Mouse (Mus musculus) neural tube, embryonic 12.5 days (tissue): Measurements from ENCODE around the gene Mylk. TPM values are rescaled to one million over a fixed set of nuclear protein-coding genes. Genes with fewer than 3 reads are reported as not detected.

Experiments
- ATAC-seq: fragments of 200-750 bp; cut with Nextera tagmentation; 2 replicates; pipeline ENCODE4 v1.8.0; 2017; ENCODE audit warnings: low read depth, mild to moderate bottlenecking, moderate TSS enrichment, moderate library complexity; ENCODE audit not compliant: low FRiP score
- H3K27ac ChIP-seq: fragments of 300-500 bp; sonication (generic); 2 replicates; pipeline ENCODE4 v1.5.1; 2016
- H3K27me3 ChIP-seq: fragments of 300-500 bp; sonication (generic); replicated peaks from 2 replicates; pipeline ENCODE4 v1.6.1; 2016; ENCODE audit warnings: mild to moderate bottlenecking
- H3K36me3 ChIP-seq: fragments of 300-500 bp; sonication (generic); 2 replicates; pipeline ENCODE4 v1.6.1; 2016; ENCODE audit warnings: mild to moderate bottlenecking
- H3K4me1 ChIP-seq: fragments of 300-500 bp; sonication (generic); 2 replicates; pipeline ENCODE4 v1.6.1; 2016
- H3K4me2 ChIP-seq: fragments of 300-500 bp; sonication (generic); replicated peaks from 2 replicates; pipeline ENCODE4 v1.6.1; 2016; ENCODE audit warnings: mild to moderate bottlenecking
- H3K4me3 ChIP-seq: fragments of 300-500 bp; sonication (generic); 2 replicates; pipeline ENCODE4 v1.5.1; 2016
- H3K9ac ChIP-seq: fragments of 300-500 bp; sonication (generic); 2 replicates; pipeline ENCODE4 v1.6.1; 2016; ENCODE audit warnings: mild to moderate bottlenecking
- H3K9me3 ChIP-seq: fragments of 300-500 bp; sonication (generic); 2 replicates; pipeline ENCODE4 v1.6.1; 2016; ENCODE audit warnings: mild to moderate bottlenecking
- WGBS: fragments of 180-500 bp; shearing (Covaris S2); methylation state at CpG from one replicate; pipeline ENCODE4 v1.1.7; 2016; 5-methylcytosine and 5-hydroxymethylcytosine counted together
- polyA plus RNA-seq: library from polyadenylated mRNA; unstranded; fragments of >200 nt; fragmentation: Nextera tagmentation; extraction: Ambion mirVana; gene quantifications from 2 replicates; pipeline ENCODE4 v1.2.1, GENCODE M21; 2016

Gene Mylk
- polyA plus RNA-seq, 1 experiment from 2014 or later, result 5.1 TPM

DNA sequence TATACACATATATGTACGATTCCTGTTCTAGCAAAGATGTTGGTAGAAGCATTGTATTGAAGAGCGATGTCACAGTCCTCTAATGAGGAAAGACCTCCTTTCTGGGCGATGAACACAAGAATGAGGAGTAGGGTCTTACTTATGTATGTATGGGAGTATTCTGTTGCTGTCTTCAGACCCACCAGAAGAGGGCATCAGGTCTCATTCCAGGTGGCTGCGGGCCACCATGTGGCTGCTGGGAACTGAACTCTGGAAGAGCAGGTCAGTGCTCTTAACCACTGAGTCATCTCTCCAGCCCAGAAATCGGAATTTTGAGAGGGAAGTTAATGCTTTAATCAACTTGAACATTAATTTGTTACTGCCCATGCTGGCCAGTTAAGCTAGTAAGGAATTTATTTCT, 279.3 kb downstream of the Mylk start:
- ATAC-seq, result no peak
- H3K9ac ChIP-seq, result no peak overlapping the region
- no peak overlapping the region for H3K4me3 ChIP-seq
- H3K4me2 ChIP-seq, result no peak overlapping the region
- 87% methylated on average over 5 of the region's 5 CpGs for WGBS
- H3K27ac ChIP-seq, result no peak overlapping the region
- no peaks in the 10 kb centered on the region for H3K9me3 ChIP-seq
- H3K27me3 ChIP-seq, result 0 out of 2 replicates have a peak, but pooled peaks cover 3% of the 10 kb centered on the region
- H3K4me1 ChIP-seq, result 0 out of 2 replicates have a peak, but pooled peaks cover 2% of the 10 kb centered on the region
- H3K36me3 ChIP-seq, result peaks cover 3% of the 10 kb centered on the region

DNA sequence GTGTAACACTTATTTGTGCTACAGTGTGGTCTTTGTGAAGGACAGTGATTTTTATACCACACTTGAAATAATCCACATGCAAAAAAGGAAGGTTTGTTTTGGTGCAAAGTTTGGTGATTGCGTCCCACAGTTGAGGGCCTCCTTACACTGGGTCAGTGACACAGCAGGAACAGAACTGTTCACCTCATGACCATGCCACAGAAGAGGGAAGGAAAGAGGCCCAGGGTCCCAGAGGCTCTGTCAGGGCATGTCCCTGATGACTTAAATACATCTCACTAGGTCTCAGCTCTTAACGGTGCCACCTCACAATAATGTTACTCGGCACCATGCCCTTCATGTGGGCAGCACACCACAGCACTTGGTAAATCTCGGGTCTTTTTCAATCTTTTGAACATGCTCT, 280.3 kb downstream of the Mylk start:
- ATAC-seq, result no peak
- Histone ChIP-seq H3K4me1 (0 out of 2 replicates have a peak, but pooled peaks cover 2% of the 10 kb centered on the region), H3K9me3 (no peaks in the 10 kb centered on the region), H3K9ac (no peak overlapping the region), H3K36me3 (peaks cover 3% of the 10 kb centered on the region), H3K27ac (no peak overlapping the region), H3K4me3 (no peak overlapping the region), H3K4me2 (no peak overlapping the region), H3K27me3 (no peaks in the 10 kb centered on the region)
- 90% methylated on average over 4 of the region's 4 CpGs for WGBS

DNA sequence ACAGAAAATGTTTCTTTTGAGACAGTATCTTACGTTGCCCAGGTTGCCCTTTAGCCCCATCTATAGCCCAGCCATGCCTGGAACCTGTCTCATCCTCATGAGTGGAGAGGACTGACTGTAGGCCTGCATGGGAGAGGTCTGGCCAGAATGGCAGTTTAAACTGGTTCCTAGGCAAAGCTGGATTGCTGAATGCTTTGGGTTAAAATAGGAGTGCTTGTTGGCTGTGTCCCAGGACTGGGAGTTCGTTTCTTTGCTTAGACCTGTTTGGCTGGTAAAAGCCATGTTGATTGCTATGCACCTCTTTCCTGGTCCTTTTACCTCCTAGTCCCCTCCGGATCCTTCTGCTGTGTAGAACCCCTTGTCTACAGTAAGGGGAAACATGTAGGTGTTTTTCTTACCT, 288.2 kb downstream of the Mylk start:
- no peak for ATAC-seq
- whole genome bisulfite sequencing, result 92% methylated on average over 3 of the region's 3 CpGs
- Histone ChIP-seq H3K36me3 (no peaks in the 10 kb centered on the region; the same call in 1 of the 2 replicates), H3K4me3 (no peak overlapping the region), H3K9ac (no peak overlapping the region), H3K9me3 (no peaks in the 10 kb centered on the region), H3K4me1 (peaks cover 5% of the 10 kb centered on the region), H3K27ac (no peak overlapping the region), H3K4me2 (no peak overlapping the region), H3K27me3 (no peaks in the 10 kb centered on the region)

DNA sequence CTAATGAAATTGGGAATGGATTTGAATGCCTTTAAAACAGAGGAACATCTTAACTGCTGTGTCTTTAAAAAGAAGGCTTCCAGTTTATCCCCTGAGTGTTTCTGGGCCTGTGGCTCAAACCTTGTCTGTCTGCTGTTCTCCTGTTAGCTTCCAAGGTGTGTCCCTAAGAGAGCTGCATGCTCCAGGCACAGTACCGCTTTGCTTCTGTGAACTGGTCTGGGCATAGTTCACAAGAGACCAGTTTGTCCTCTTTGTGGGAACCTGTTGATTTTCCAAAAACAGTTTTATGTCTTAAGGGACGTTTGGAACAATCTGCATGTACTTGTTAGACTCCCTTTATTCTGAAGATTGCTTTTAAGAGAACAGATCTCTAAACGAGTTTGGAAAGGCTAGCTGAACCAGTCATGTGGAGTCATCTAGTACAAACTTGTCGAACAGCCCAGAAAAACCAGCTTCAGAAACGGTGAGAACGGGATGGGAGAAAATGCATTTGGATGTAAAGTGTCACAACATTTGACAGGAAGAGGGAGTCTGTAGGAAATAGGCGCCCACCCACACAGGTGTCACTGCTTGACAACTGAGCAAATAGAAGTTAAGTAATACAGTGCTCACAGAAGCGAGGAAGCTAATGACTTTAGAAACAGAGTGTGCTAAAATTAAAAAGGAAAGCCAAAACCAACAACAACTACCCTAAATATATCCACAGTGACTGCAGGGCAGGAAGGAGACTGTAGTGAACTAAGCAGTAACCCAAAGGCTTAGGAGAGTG, 289.0 kb downstream of the Mylk start:
- Histone ChIP-seq H3K9ac (no peak overlapping the region), H3K4me2 (no peak overlapping the region), H3K9me3 (no peaks in the 10 kb centered on the region), H3K36me3 (no peaks in the 10 kb centered on the region; the same call in 1 of the 2 replicates), H3K4me3 (no peak overlapping the region), H3K27ac (no peak overlapping the region), H3K4me1 (peaks cover 7% of the 10 kb centered on the region), H3K27me3 (no peaks in the 10 kb centered on the region)
- no peak for ATAC-seq
- WGBS, result 80% methylated on average over 8 of the region's 8 CpGs

DNA sequence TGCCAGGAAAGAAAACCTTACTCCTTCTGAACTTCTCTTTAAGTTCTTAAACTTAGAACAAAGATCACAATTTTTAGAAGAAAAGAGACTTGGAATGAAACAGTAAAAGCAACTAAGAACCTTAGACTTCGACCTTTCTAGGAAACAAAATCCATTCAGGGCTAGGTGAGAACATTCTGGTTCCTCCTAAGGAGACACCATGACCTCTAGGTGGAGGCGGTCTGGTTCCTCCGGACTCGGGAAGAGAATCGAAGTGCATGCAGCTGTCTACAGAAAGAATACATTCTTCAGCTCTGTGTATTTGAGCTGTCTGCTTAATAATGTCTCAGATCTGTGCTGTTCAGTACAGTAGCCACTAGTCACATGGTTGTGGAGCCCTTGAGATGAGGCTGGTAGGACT, 290.0 kb downstream of the Mylk start:
- WGBS, result 94% methylated on average over 5 of the region's 5 CpGs
- H3K9ac ChIP-seq, result no peak overlapping the region
- H3K9me3 ChIP-seq, result no peaks in the 10 kb centered on the region
- H3K27ac ChIP-seq, result no peak overlapping the region
- no peak overlapping the region for H3K4me3 ChIP-seq
- no peaks in the 10 kb centered on the region; the same call in 1 of the 2 replicates for H3K36me3 ChIP-seq
- peaks cover 7% of the 10 kb centered on the region for H3K4me1 ChIP-seq
- no peaks in the 10 kb centered on the region for H3K27me3 ChIP-seq
- no peak overlapping the region for H3K4me2 ChIP-seq
- no peak for ATAC-seq

DNA sequence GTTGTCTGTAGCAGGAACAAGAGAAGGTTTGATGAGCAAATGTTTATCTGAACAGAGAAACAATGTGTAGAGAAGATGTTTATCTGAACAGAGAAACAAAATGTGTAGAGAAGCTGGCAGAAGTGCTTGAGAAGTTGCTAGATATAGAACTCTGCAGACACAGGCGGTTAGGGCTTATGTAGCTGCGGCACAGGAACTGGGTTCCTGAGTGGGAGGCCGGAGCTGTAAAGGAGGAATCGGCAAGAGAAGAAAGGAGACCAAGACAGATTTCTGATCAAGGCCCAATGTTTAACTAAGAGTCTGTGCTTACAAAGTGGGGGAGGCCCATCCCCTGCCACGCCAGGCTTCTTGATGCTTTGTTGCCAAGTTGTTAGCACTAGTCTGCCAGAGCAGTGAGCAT, 291.7 kb downstream of the Mylk start:
- no peak for ATAC-seq
- Histone ChIP-seq H3K4me2 (no peak overlapping the region), H3K27ac (no peak overlapping the region), H3K4me3 (no peak overlapping the region), H3K36me3 (peaks cover 4% of the 10 kb centered on the region; the same call in 1 of the 2 replicates), H3K27me3 (no peaks in the 10 kb centered on the region), H3K4me1 (peaks cover 7% of the 10 kb centered on the region), H3K9me3 (no peaks in the 10 kb centered on the region), H3K9ac (no peak overlapping the region)
- 80% methylated on average over 5 of the region's 5 CpGs for WGBS

DNA sequence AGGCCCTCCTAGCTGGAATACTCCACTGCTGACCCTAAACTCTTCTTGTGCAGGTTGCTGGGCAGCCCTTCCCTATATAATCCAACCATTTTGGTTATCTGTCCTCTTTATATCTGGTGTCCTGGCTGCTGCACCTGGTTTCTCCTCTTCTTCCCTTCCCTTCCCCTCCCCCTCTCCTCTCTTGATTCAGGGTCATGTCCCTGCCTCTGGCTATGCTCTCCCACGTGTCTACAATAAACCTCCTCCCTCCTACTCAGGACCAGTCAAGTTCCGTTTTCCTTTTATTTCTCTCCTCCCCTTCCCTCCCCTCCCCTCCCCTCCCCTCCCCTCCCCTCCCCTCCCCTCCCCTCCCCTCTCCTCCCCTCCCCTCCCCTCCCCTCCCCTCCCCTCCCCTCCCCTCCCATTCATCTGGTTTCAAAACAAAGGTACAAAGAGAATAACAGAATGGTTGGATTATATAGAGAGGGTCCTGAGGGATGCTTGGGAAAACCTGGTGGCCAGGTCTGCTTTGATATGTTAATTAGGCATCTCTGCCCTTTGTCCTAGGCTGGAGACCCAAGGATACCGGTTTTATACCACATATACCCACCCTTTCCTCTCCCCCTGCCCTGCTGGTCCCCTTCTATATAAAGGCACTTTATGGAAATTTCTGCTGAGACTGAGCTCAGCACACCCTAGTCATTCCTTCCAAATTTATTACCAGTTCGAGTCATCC, 293.5 kb downstream of the Mylk start:
- H3K4me3 ChIP-seq, result no peak overlapping the region
- no peak overlapping the region for H3K9ac ChIP-seq
- no peaks in the 10 kb centered on the region for H3K9me3 ChIP-seq
- no peaks in the 10 kb centered on the region for H3K27me3 ChIP-seq
- no peak overlapping the region for H3K4me2 ChIP-seq
- H3K36me3 ChIP-seq, result peaks cover 6% of the 10 kb centered on the region; the same call in 1 of the 2 replicates
- H3K27ac ChIP-seq, result no peak overlapping the region
- peak; percentile 71; the same call in 1 of the 2 replicates for ATAC-seq
- peaks cover 7% of the 10 kb centered on the region for H3K4me1 ChIP-seq
- 14% methylated on average over 4 of the region's 4 CpGs for WGBS

DNA sequence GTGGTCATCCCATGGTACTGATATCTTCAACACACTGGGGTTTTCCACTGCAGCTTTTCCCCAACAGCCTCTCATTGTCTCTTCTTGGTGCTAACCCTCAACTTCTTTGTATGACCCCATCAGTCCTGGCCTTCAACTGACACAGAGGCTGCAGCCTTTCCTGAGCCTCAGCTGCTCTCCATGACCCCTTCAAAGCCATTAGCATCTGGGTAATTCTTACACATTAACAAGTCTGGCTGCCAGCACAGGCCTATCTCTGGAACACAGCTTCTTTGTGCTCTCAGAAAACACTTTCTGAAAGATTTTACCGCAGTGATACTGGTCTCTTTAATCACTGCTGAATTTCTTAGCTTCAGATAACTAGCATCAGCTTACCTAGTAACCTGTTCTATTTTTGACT, 295.1 kb downstream of the Mylk start:
- H3K36me3 ChIP-seq, result peaks cover 6% of the 10 kb centered on the region; the same call in 1 of the 2 replicates
- no peaks in the 10 kb centered on the region for H3K9me3 ChIP-seq
- H3K4me3 ChIP-seq, result no peak overlapping the region
- no peak overlapping the region for H3K27ac ChIP-seq
- 68% methylated on average over 1 of the region's 1 CpGs for WGBS
- H3K9ac ChIP-seq, result no peak overlapping the region
- H3K4me2 ChIP-seq, result no peak overlapping the region
- H3K27me3 ChIP-seq, result no peaks in the 10 kb centered on the region
- no peak for ATAC-seq
- peaks cover 7% of the 10 kb centered on the region for H3K4me1 ChIP-seq

DNA sequence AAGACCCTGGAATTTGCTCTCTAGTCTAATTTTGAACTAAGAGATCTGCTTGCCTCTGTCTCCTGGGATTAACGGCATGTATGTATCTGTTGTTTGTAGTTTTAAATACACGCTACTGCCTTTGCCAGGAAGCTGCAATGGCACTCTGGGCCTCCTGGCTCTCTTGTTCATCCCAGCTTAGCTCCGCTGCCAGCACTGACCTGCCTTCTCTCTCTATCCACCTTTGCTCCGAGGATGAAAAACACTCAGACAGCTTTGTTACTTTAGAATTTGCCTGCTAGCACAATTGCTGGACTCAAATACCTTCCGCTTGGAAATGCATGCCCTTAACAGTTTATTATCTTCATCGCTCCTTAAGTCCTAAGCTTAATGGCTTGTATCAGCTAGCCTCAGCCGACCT, 296.0 kb downstream of the Mylk start:
- no peak overlapping the region for H3K4me2 ChIP-seq
- peaks cover 6% of the 10 kb centered on the region; the same call in 1 of the 2 replicates for H3K36me3 ChIP-seq
- no peaks in the 10 kb centered on the region for H3K9me3 ChIP-seq
- WGBS, result 88% methylated on average over 7 of the region's 7 CpGs
- no peaks in the 10 kb centered on the region for H3K27me3 ChIP-seq
- no peak overlapping the region for H3K9ac ChIP-seq
- H3K4me3 ChIP-seq, result no peak overlapping the region
- peaks cover 7% of the 10 kb centered on the region for H3K4me1 ChIP-seq
- ATAC-seq, result no peak
- no peak overlapping the region for H3K27ac ChIP-seq

DNA sequence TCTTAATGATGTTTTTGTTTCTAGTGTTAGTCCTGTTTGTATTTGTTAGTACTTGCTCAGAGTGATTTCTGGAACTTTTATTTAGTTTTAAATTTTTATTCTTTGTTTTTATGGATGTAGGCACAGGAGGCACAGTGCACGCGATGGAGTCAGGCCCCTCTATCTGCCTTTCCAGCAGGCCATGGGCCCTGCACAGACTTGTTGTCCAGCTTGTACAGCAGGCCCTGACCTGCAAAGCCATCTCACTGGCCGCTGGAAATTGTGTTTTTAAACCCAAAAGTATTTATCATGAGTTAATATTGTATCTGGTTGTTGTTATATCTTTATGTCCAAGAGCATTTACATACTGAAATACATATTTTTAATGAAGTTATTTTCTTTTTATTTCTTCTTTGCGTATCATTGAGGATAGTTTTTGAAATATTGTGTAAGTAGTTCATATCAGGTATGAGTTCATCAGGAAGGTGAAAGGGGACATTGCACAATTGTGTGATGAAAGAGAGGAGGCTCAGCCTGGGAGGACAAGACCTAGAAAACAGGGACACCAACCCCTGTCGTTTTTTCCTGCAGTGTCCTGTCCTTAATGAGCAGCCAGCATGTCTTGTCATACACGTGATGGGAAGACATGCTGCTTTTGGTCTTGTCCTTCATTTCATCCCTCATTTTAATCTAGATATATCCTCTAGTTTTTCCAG, 301.2 kb downstream of the Mylk start:
- WGBS, result 89% methylated on average over 6 of the region's 6 CpGs
- no peak overlapping the region for H3K27ac ChIP-seq
- no peak overlapping the region for H3K9ac ChIP-seq
- H3K4me1 ChIP-seq, result peaks cover 3% of the 10 kb centered on the region; the same call in 1 of the 2 replicates
- H3K9me3 ChIP-seq, result no peaks in the 10 kb centered on the region
- ATAC-seq, result no peak
- no peak overlapping the region for H3K4me3 ChIP-seq
- no peaks in the 10 kb centered on the region for H3K27me3 ChIP-seq
- H3K4me2 ChIP-seq, result no peak overlapping the region
- peaks cover 6% of the 10 kb centered on the region; the same call in 1 of the 2 replicates for H3K36me3 ChIP-seq

DNA sequence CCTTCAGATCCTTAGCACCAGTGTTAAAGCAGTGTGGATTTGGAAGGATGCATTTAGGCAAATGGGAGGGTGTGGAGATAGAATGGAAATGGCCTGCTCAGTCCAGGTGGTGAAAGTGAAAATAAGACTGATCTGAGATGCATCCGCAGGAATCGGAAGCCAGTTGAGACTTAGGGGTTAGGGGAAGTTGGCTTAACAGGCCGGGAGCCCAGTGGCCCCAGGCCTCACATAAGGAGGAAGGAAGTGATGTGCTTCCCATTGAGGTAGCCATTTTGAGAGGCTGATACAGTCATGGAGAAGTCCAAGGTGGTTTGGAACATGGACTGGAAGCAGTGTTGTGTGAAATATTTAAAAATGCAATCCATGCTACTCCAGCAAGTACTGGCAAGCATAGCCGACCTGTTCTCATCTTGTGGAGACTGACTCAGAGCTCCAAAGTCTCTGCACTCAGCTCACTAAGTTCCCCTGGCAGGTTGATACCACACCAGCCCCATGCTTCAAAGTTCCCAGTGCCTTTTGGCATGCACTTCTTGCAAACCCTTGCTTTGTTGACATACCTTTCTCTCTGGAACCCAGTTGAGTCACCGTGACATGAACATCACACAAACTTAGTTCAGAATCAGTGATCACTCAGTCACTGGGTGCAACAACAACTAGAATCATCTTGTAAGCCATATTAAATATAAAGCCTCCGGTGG, 302.4 kb downstream of the Mylk start:
- no peak for ATAC-seq
- no peaks in the 10 kb centered on the region for H3K27me3 ChIP-seq
- 92% methylated on average over 6 of the region's 6 CpGs for WGBS
- H3K27ac ChIP-seq, result no peak overlapping the region
- H3K36me3 ChIP-seq, result no peaks in the 10 kb centered on the region
- no peaks in the 10 kb centered on the region for H3K9me3 ChIP-seq
- H3K4me1 ChIP-seq, result peaks cover 3% of the 10 kb centered on the region; the same call in 1 of the 2 replicates
- H3K9ac ChIP-seq, result no peak overlapping the region
- no peak overlapping the region for H3K4me3 ChIP-seq
- H3K4me2 ChIP-seq, result no peak overlapping the region
